Comparison of ENCODE assay signal across 8 mouse cellular contexts in the genomic region with DNA sequence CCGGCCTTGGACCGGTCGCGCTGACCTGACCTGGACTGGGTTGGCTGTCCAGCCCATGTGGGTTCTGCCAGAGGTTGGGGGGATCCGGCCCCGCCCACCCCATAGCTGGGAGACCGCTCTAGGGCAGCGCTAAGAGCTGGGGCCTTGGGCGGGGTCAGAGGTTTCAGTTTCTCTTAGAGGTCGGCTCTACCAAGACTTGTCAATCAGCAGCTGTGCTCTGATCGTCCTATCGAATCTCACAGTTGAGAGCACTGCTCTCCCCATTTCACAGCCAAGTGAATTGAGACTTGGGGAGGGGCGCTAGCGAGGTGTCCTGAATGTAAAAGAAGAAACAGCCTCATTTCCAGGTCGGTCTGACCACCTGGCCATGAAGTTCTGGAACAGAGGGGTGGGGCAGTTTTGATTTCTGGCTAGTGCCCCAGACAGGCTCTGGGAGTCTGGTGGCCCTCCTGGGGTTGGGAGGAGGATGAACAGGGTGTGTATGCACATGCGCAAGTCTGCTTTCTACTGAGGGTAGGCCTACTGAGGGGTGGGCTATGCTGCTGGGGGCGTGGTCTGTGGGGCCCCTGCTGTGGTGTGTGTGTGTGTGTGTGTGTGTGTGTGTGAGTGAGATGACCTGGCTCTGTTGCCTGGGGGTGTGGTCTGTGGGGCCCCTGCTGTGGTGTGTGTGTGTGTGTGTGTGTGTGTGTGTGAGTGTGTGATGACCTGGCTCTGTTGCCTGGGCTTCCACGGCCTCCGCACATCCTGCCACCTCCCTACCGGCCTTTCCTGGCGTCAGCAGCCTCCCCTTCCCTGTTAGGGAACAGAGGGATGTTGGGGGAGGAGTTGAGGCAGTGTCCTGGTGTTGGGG. TPM values are rescaled to one million over a fixed set of nuclear protein-coding genes. Genes with fewer than 3 reads are reported as not detected.
DNase-seq lines count a peak whose midpoint lies in the region; ATAC-seq lines count a peak whose summit lies in the region.

No protein-coding gene starts in this region.

- DNase-seq in adrenal gland, adult 2 months: peak; percentile 80
- DNase-seq in adrenal gland, adult 8-10 months: no peak
- DNase-seq in adrenal gland, postnatal 25 days: peak; percentile 56
- peak; percentile 55 to 67 for DNase-seq in heart, postnatal 36 days
- DNase-seq in limb, embryonic 10.5 days (ENCODE audit: low spot score): peak; percentile 74
- peak; percentile 71 for DNase-seq in mesoderm, embryonic 11.5 days (ENCODE audit: low read depth, low spot score)

- WGBS in forebrain, embryonic 12.5 days: under 1% methylated on average over 21 of the region's 21 CpGs
- 0% methylated on average over 21 of the region's 21 CpGs for WGBS in limb, embryonic 10.5 days
- WGBS in stomach, embryonic 16.5 days: under 1% methylated on average over 21 of the region's 21 CpGs

- peak overlapping the region; percentile 86 for H3K4me2 ChIP-seq in forebrain, embryonic 12.5 days
- H3K4me2 ChIP-seq in stomach, embryonic 16.5 days (ENCODE audit: low read depth, low read length): peak overlapping the region; percentile 83

- peak; percentile 57 for ATAC-seq in forebrain, embryonic 12.5 days (ENCODE audit: low FRiP score)
- ATAC-seq in stomach, embryonic 16.5 days (ENCODE audit: insufficient read depth, low FRiP score): peak; percentile 64

- H3K4me3 ChIP-seq in forebrain, embryonic 12.5 days (replicated peaks): peak overlapping the region; percentile 83
- H3K4me3 ChIP-seq in limb, embryonic 10.5 days: peak overlapping the region; percentile 94
- peak overlapping the region; percentile 85 for H3K4me3 ChIP-seq in stomach, embryonic 16.5 days (replicated peaks; ENCODE audit: low read length)

- peak overlapping the region; percentile 71 for H3K9ac ChIP-seq in forebrain, embryonic 12.5 days
- peak overlapping the region; percentile 93 for H3K9ac ChIP-seq in stomach, embryonic 16.5 days (ENCODE audit: low read length)

- peaks cover 40% of the 10 kb centered on the region for H3K4me1 ChIP-seq in forebrain, embryonic 12.5 days
- peaks cover 63% of the 10 kb centered on the region for H3K4me1 ChIP-seq in limb, embryonic 10.5 days
- peaks cover 50% of the 10 kb centered on the region for H3K4me1 ChIP-seq in stomach, embryonic 16.5 days (ENCODE audit: control insufficient read depth, insufficient read depth, low read length)

- H3K9me3 ChIP-seq in forebrain, embryonic 12.5 days: no peaks in the 10 kb centered on the region
- no peaks in the 10 kb centered on the region for H3K9me3 ChIP-seq in limb, embryonic 10.5 days (replicated peaks)
- no peaks in the 10 kb centered on the region for H3K9me3 ChIP-seq in stomach, embryonic 16.5 days (replicated peaks; ENCODE audit: control insufficient read depth, low read length)

- peaks cover 7% of the 10 kb centered on the region for H3K36me3 ChIP-seq in forebrain, embryonic 12.5 days (replicated peaks)
- H3K36me3 ChIP-seq in limb, embryonic 10.5 days: peaks cover 23% of the 10 kb centered on the region
- no peaks in the 10 kb centered on the region; the same call in 1 of the 2 replicates for H3K36me3 ChIP-seq in stomach, embryonic 16.5 days (ENCODE audit: control insufficient read depth, insufficient read depth, low read length)

- H3K27ac ChIP-seq in forebrain, embryonic 12.5 days: peak overlapping the region; percentile 77
- peak overlapping the region; percentile 95 for H3K27ac ChIP-seq in limb, embryonic 10.5 days
- H3K27ac ChIP-seq in stomach, embryonic 16.5 days (ENCODE audit: low read length): peak overlapping the region; percentile 96

- no peaks in the 10 kb centered on the region for H3K27me3 ChIP-seq in forebrain, embryonic 12.5 days
- no peaks in the 10 kb centered on the region for H3K27me3 ChIP-seq in limb, embryonic 10.5 days (ENCODE audit: low read depth, poor library complexity, severe bottlenecking)
- no peaks in the 10 kb centered on the region for H3K27me3 ChIP-seq in stomach, embryonic 16.5 days (ENCODE audit: control insufficient read depth, insufficient read depth, low read length)

- intact Hi-C loops in heart, postnatal 36 days (cut with DNase I): no loop called here

RNA-seq across cellular contexts. Expression of a gene that starts 36.1 kb away (rescaled TPM):
- total RNA-seq in adrenal gland, adult 2 months (2021): 100 to 1,000 TPM in 1 of 2 experiments, 10 to 100 TPM in 1; 93.7 to 129 TPM
- 101 and 134 TPM in 2 replicates for polyA plus RNA-seq in adrenal gland, adult 2 months (2012; rRNA removed)
- 100 to 1,000 TPM; 121 to 175 (median 150) TPM for total RNA-seq in adrenal gland, adult 8-10 months (2022)
- 113 and 114 TPM in 2 replicates for total RNA-seq in adrenal gland, postnatal 25 days (2021)
- polyA plus RNA-seq in forebrain, embryonic 12.5 days (2016; fragmentation: Nextera tagmentation; extraction: Ambion mirVana): 40.4 and 46.9 TPM in 2 replicates
- total RNA-seq in heart, postnatal 36 days (2021): 10 to 100 TPM; 36.7 to 40.3 TPM
- polyA plus RNA-seq in limb, embryonic 10.5 days (2016; fragmentation: Nextera tagmentation; extraction: Ambion mirVana): 47.9 and 54.6 TPM in 2 replicates
- polyA plus RNA-seq in stomach, embryonic 16.5 days (2015; fragmentation: Nextera tagmentation; extraction: Ambion mirVana): 54.2 and 63.6 TPM in 2 replicates

RNA-seq across cellular contexts. Expression of a gene that starts 44.6 kb away (rescaled TPM):
- 100 to 1,000 TPM in 1 of 2 experiments, 10 to 100 TPM in 1; 94.6 to 204 TPM for total RNA-seq in adrenal gland, adult 2 months (2021)
- polyA plus RNA-seq in adrenal gland, adult 2 months (2012; rRNA removed): 109 and 135 TPM in 2 replicates
- total RNA-seq in adrenal gland, adult 8-10 months (2022): 100 to 1,000 TPM; 122 to 250 (median 176) TPM
- total RNA-seq in adrenal gland, postnatal 25 days (2021): 159 and 217 TPM in 2 replicates
- 638 and 696 TPM in 2 replicates for polyA plus RNA-seq in forebrain, embryonic 12.5 days (2016; fragmentation: Nextera tagmentation; extraction: Ambion mirVana)
- total RNA-seq in heart, postnatal 36 days (2021): 100 to 1,000 TPM in 1 of 2 experiments, 10 to 100 TPM in 1; 79.2 to 117 TPM
- 330 and 448 TPM in 2 replicates for polyA plus RNA-seq in limb, embryonic 10.5 days (2016; fragmentation: Nextera tagmentation; extraction: Ambion mirVana)
- polyA plus RNA-seq in stomach, embryonic 16.5 days (2015; fragmentation: Nextera tagmentation; extraction: Ambion mirVana): 479 and 551 TPM in 2 replicates

RNA-seq across cellular contexts. Expression of a gene that starts 48.9 kb away (rescaled TPM):
- 10 to 100 TPM; 42.0 to 57.2 TPM for total RNA-seq in adrenal gland, adult 2 months (2021)
- polyA plus RNA-seq in adrenal gland, adult 2 months (2012; rRNA removed): 21.3 and 22.5 TPM in 2 replicates
- 10 to 100 TPM; 51.2 to 58.9 (median 52.1) TPM for total RNA-seq in adrenal gland, adult 8-10 months (2022)
- 42.7 and 44.0 TPM in 2 replicates for total RNA-seq in adrenal gland, postnatal 25 days (2021)
- polyA plus RNA-seq in forebrain, embryonic 12.5 days (2016; fragmentation: Nextera tagmentation; extraction: Ambion mirVana): 53.5 and 56.4 TPM in 2 replicates
- total RNA-seq in heart, postnatal 36 days (2021): 10 to 100 TPM; 14.2 to 16.2 TPM
- 70.6 and 84.9 TPM in 2 replicates for polyA plus RNA-seq in limb, embryonic 10.5 days (2016; fragmentation: Nextera tagmentation; extraction: Ambion mirVana)
- 45.6 and 46.9 TPM in 2 replicates for polyA plus RNA-seq in stomach, embryonic 16.5 days (2015; fragmentation: Nextera tagmentation; extraction: Ambion mirVana)

RNA-seq across cellular contexts. Expression of a gene that starts 57.1 kb away (rescaled TPM):
- total RNA-seq in adrenal gland, adult 2 months (2021): 100 to 1,000 TPM; 386 to 613 TPM
- polyA plus RNA-seq in adrenal gland, adult 2 months (2012; rRNA removed): 341 and 382 TPM in 2 replicates
- 100 to 1,000 TPM; 294 to 595 (median 433) TPM for total RNA-seq in adrenal gland, adult 8-10 months (2022)
- total RNA-seq in adrenal gland, postnatal 25 days (2021): 273 and 304 TPM in 2 replicates
- 216 and 321 TPM in 2 replicates for polyA plus RNA-seq in forebrain, embryonic 12.5 days (2016; fragmentation: Nextera tagmentation; extraction: Ambion mirVana)
- 100 to 1,000 TPM; 180 to 208 TPM for total RNA-seq in heart, postnatal 36 days (2021)
- polyA plus RNA-seq in limb, embryonic 10.5 days (2016; fragmentation: Nextera tagmentation; extraction: Ambion mirVana): 292 and 458 TPM in 2 replicates
- polyA plus RNA-seq in stomach, embryonic 16.5 days (2015; fragmentation: Nextera tagmentation; extraction: Ambion mirVana): 1,528 and 1,531 TPM in 2 replicates

RNA-seq across cellular contexts. Expression of a gene that starts 58.0 kb away (rescaled TPM):
- total RNA-seq in adrenal gland, adult 2 months (2021): under 1 TPM in 1 of 2 experiments, not detected in 1; 0.28 TPM
- polyA plus RNA-seq in adrenal gland, adult 2 months (2012; rRNA removed): 1.4 and 4.2 TPM in 2 replicates
- total RNA-seq in adrenal gland, adult 8-10 months (2022): under 1 TPM in 3 of 4 experiments, not detected in 1; 0.28 to 0.31 (median 0.30) TPM
- 0.39 TPM in 1 of 2 replicates, not detected in the other for total RNA-seq in adrenal gland, postnatal 25 days (2021)
- polyA plus RNA-seq in forebrain, embryonic 12.5 days (2016; fragmentation: Nextera tagmentation; extraction: Ambion mirVana): not detected in 2 replicates
- not detected for total RNA-seq in heart, postnatal 36 days (2021)
- polyA plus RNA-seq in limb, embryonic 10.5 days (2016; fragmentation: Nextera tagmentation; extraction: Ambion mirVana): 0.13 TPM in 1 of 2 replicates, not detected in the other
- polyA plus RNA-seq in stomach, embryonic 16.5 days (2015; fragmentation: Nextera tagmentation; extraction: Ambion mirVana): 0.26 and 0.43 TPM in 2 replicates
